21 mouse cellular contexts compared by ENCODE assay signal in genomic region chr3:37354737-37355136, GRCm38 (mm10). TPM values are rescaled to one million over a fixed set of nuclear protein-coding genes. Genes with fewer than 3 reads are reported as not detected.
DNase-seq lines count a peak whose midpoint lies in the region; ATAC-seq lines count a peak whose summit lies in the region.
"Had no signal": no experiment of that assay in that cellular context is flagged by ENCODE, and none has a peak within 500 bp of the region (broad histone marks: within the 10 kb centered on the region; RNA-seq: fewer than 3 reads in every experiment).

No protein-coding gene starts in this region.

- H3K9me3 ChIP-seq in embryonic facial prominence, embryonic 15.5 days (replicated peaks), result no peaks in the 10 kb centered on the region
- H3K9me3 ChIP-seq in limb, embryonic 15.5 days, result no peaks in the 10 kb centered on the region
- H3K9me3 ChIP-seq: forebrain, embryonic 10.5 days; liver, embryonic 15.5 days had no signal

- ATAC-seq in embryonic facial prominence, embryonic 15.5 days (ENCODE audit: insufficient number of reproducible peaks, low FRiP score, low TSS enrichment, low read depth), result no peak
- no peak for ATAC-seq in limb, embryonic 15.5 days (ENCODE audit: insufficient number of reproducible peaks, low FRiP score, low TSS enrichment, low read depth)
- ATAC-seq: hindbrain, embryonic 16.5 days; midbrain, embryonic 16.5 days had no signal

- no peaks in the 10 kb centered on the region for H3K27me3 ChIP-seq in embryonic facial prominence, embryonic 15.5 days
- no peaks in the 10 kb centered on the region for H3K27me3 ChIP-seq in limb, embryonic 15.5 days

- DNase-seq in 3T3-L1 (ENCODE audit: low read depth, low spot score), result peak; percentile 66
- peak; percentile 63 for DNase-seq in Muller cell, postnatal 12 days (ENCODE audit: inconsistent ontology term)
- DNase-seq in layer of hippocampus, postnatal 14 days (ENCODE audit: low spot score in 2 of 2), result no peak
- no peak for DNase-seq in frontal cortex, postnatal 10 days (ENCODE audit: low spot score in 2 of 2)
- no peak for DNase-seq in kidney, adult 8-10 months
- DNase-seq: adrenal gland, postnatal 25 days; cerebellum, adult 18-20 months; cerebellum, postnatal 36 days; heart, postnatal 4 days; kidney, adult 18-20 months; kidney, postnatal 25 days; right cerebral cortex, postnatal 14 days; thymus, postnatal 14 days had no signal

- H3K9ac ChIP-seq in embryonic facial prominence, embryonic 15.5 days, result no peak overlapping the region
- no peak overlapping the region for H3K9ac ChIP-seq in limb, embryonic 15.5 days
- H3K9ac ChIP-seq: liver, embryonic 15.5 days had no signal

- no peak overlapping the region for H3K4me3 ChIP-seq in embryonic facial prominence, embryonic 15.5 days (replicated peaks)
- no peak overlapping the region for H3K4me3 ChIP-seq in limb, embryonic 15.5 days
- H3K4me3 ChIP-seq: forebrain, embryonic 10.5 days; liver, embryonic 15.5 days had no signal

- peaks cover 24% of the 10 kb centered on the region for H3K4me1 ChIP-seq in embryonic facial prominence, embryonic 15.5 days
- peaks cover 21% of the 10 kb centered on the region for H3K4me1 ChIP-seq in limb, embryonic 15.5 days

- no peaks in the 10 kb centered on the region for H3K36me3 ChIP-seq in embryonic facial prominence, embryonic 15.5 days
- no peaks in the 10 kb centered on the region for H3K36me3 ChIP-seq in limb, embryonic 15.5 days
- H3K36me3 ChIP-seq: forebrain, embryonic 10.5 days; liver, embryonic 15.5 days had no signal

- H3K27ac ChIP-seq in embryonic facial prominence, embryonic 15.5 days (replicated peaks), result peak overlapping the region; percentile 79
- peak overlapping the region; percentile 83 for H3K27ac ChIP-seq in limb, embryonic 15.5 days
- H3K27ac ChIP-seq: forebrain, embryonic 10.5 days; liver, embryonic 15.5 days; stomach, postnatal 0 days had no signal

- no peak overlapping the region for H3K4me2 ChIP-seq in embryonic facial prominence, embryonic 15.5 days (replicated peaks)
- H3K4me2 ChIP-seq in limb, embryonic 15.5 days, result no peak overlapping the region
- H3K4me2 ChIP-seq: liver, embryonic 15.5 days had no signal

- 64% methylated on average over 1 of the region's 1 CpGs for WGBS in embryonic facial prominence, embryonic 15.5 days
- 39% methylated on average over 1 of the region's 1 CpGs for WGBS in limb, embryonic 15.5 days

RNA-seq across cellular contexts. Expression of gene Fgf2, which starts 6.6 kb away (rescaled TPM):
- 4.8 and 5.4 TPM in 2 replicates for polyA plus RNA-seq in embryonic facial prominence, embryonic 15.5 days (2015; fragmentation: Nextera tagmentation; extraction: Ambion mirVana)
- polyA plus RNA-seq in limb, embryonic 15.5 days (2015; fragmentation: Nextera tagmentation; extraction: Ambion mirVana), result 5.6 and 7.5 TPM in 2 replicates
- total RNA-seq in layer of hippocampus, postnatal 14 days (2021), result 1 to 10 TPM; 5.3 to 6.0 TPM
- total RNA-seq: megakaryocyte-erythroid progenitor cell, adult 5-6 weeks had no signal

RNA-seq across cellular contexts. Expression of gene Cetn4, which starts 42.2 kb away (rescaled TPM):
- polyA plus RNA-seq in embryonic facial prominence, embryonic 15.5 days (2015; fragmentation: Nextera tagmentation; extraction: Ambion mirVana), result 5.2 and 6.8 TPM in 2 replicates
- 2.5 and 3.5 TPM in 2 replicates for polyA plus RNA-seq in limb, embryonic 15.5 days (2015; fragmentation: Nextera tagmentation; extraction: Ambion mirVana)
- 1 to 10 TPM; 9.1 to 9.3 TPM for total RNA-seq in layer of hippocampus, postnatal 14 days (2021)

RNA-seq across cellular contexts. Expression of gene Bbs12, which starts 42.4 kb away (rescaled TPM):
- 7.0 and 8.3 TPM in 2 replicates for polyA plus RNA-seq in embryonic facial prominence, embryonic 15.5 days (2015; fragmentation: Nextera tagmentation; extraction: Ambion mirVana)
- 6.7 and 8.0 TPM in 2 replicates for polyA plus RNA-seq in limb, embryonic 15.5 days (2015; fragmentation: Nextera tagmentation; extraction: Ambion mirVana)
- total RNA-seq in layer of hippocampus, postnatal 14 days (2021), result 1 to 10 TPM; 4.6 to 5.3 TPM

Comparison
In these comparisons a context has a peak if more than half of its experiments do, and no peak if none do; other contexts are left out.
1. DNase-seq: peak in 3T3-L1 (single experiment) and Muller cell, postnatal 12 days (single experiment); none in layer of hippocampus, postnatal 14 days (0 of 2), frontal cortex, postnatal 10 days (0 of 2) and kidney, adult 8-10 months (0 of 2).